Mouse (Mus musculus) forebrain, embryonic 10.5 days (tissue): ENCODE data around the gene Atmin. TPM values are rescaled to one million over a fixed set of nuclear protein-coding genes. Genes with fewer than 3 reads are reported as not detected.

ENCODE experiments used
- DNase-seq: peaks from one replicate; pipeline ENCODE4 v3.0.0-alpha.2; 2017; ENCODE audit warnings: low spot score; ENCODE audit errors: extremely low spot score
- H3K27ac ChIP-seq: fragments of 300-500 bp; sonication (generic); 2 replicates; pipeline ENCODE4 v1.5.1; 2016; ENCODE audit warnings: mild to moderate bottlenecking
- H3K27me3 ChIP-seq: fragments of 300-500 bp; sonication (generic); 2 replicates; pipeline ENCODE4 v1.6.1; 2016; ENCODE audit warnings: mild to moderate bottlenecking; ENCODE audit not compliant: poor library complexity, severe bottlenecking
- H3K36me3 ChIP-seq: fragments of 300-500 bp; sonication (generic); replicated peaks from 2 replicates; pipeline ENCODE4 v1.6.1; 2016; ENCODE audit warnings: mild to moderate bottlenecking, moderate library complexity
- H3K4me1 ChIP-seq: fragments of 300-500 bp; sonication (generic); 2 replicates; pipeline ENCODE4 v1.6.1; 2016
- H3K4me3 ChIP-seq: fragments of 300-500 bp; sonication (generic); 2 replicates; pipeline ENCODE4 v1.5.1; 2016; ENCODE audit warnings: mild to moderate bottlenecking, moderate library complexity
- H3K9me3 ChIP-seq: fragments of 300-500 bp; sonication (generic); 2 replicates; pipeline ENCODE4 v1.6.1; 2016; ENCODE audit warnings: mild to moderate bottlenecking, moderate library complexity
- WGBS: fragments of 180-500 bp; shearing (Covaris S2); methylation state at CpG from one replicate; pipeline ENCODE4 v1.1.7; 2016; 5-methylcytosine and 5-hydroxymethylcytosine counted together
- polyA plus RNA-seq: library from polyadenylated mRNA; unstranded; fragments of >200 nt; fragmentation: Nextera tagmentation; extraction: Ambion mirVana; gene quantifications from 2 replicates; pipeline ENCODE4 v1.2.1, GENCODE M21; 2016

The Atmin gene
- polyA plus RNA-seq, 1 experiment from 2014 or later: 14.6 TPM

GRCm38 (mm10) chr8:116935506-116935905, 7.7 kb upstream of the Atmin start:
- no peak for DNase-seq
- Histone ChIP-seq H3K36me3 (peaks cover 96% of the 10 kb centered on the region), H3K4me1 (0 out of 2 replicates have a peak, but pooled peaks cover 4% of the 10 kb centered on the region), H3K9me3 (no peaks in the 10 kb centered on the region), H3K27ac (no peak overlapping the region), H3K27me3 (no peaks in the 10 kb centered on the region), H3K4me3 (no peak overlapping the region)
- WGBS: 68% methylated on average over 6 of the region's 6 CpGs

GRCm38 (mm10) chr8:116942284-116943058, 722 bp upstream of the Atmin start:
- Histone ChIP-seq H3K27ac (no peak overlapping the region), H3K4me3 (peak overlapping the region; percentile 95; the same call in 1 of the 2 replicates), H3K9me3 (no peaks in the 10 kb centered on the region), H3K27me3 (no peaks in the 10 kb centered on the region), H3K4me1 (peaks cover 32% of the 10 kb centered on the region), H3K36me3 (peaks cover 44% of the 10 kb centered on the region)
- DNase-seq: no peak
- 86% methylated on average over 12 of the region's 12 CpGs for WGBS

- WGBS: under 1% methylated on average over 62 of the region's 62 CpGs
- Histone ChIP-seq H3K9me3 (no peaks in the 10 kb centered on the region), H3K36me3 (peaks cover 31% of the 10 kb centered on the region), H3K27ac (peak overlapping the region; percentile 88), H3K4me1 (peaks cover 32% of the 10 kb centered on the region), H3K27me3 (no peaks in the 10 kb centered on the region), H3K4me3 (peak overlapping the region; percentile 95)
- peak; percentile 21 for DNase-seq
Measured at GRCm38 (mm10) chr8:116943555-116944384, 577 bp downstream of the Atmin start.

GRCm38 (mm10) chr8:116944385-116944696, 1.1 kb downstream of the Atmin start:
- DNase-seq: no peak
- Histone ChIP-seq H3K27me3 (no peaks in the 10 kb centered on the region), H3K27ac (no peak overlapping the region), H3K36me3 (peaks cover 27% of the 10 kb centered on the region), H3K9me3 (no peaks in the 10 kb centered on the region), H3K4me3 (peak overlapping the region; percentile 95), H3K4me1 (peaks cover 32% of the 10 kb centered on the region)
- 22% methylated on average over 4 of the region's 4 CpGs for WGBS

- 85% methylated on average over 9 of the region's 9 CpGs for WGBS
- no peak overlapping the region for H3K4me3 ChIP-seq
Measured at GRCm38 (mm10) chr8:116945169-116945910, 2.1 kb downstream of the Atmin start.

GRCm38 (mm10) chr8:116946268-116946838, 3.2 kb downstream of the Atmin start:
- H3K9me3 ChIP-seq: no peaks in the 10 kb centered on the region

More at GRCm38 (mm10) chr8:116945169-116945910, 2.1 kb downstream of the Atmin start:
- Histone ChIP-seq H3K4me1 (peaks cover 32% of the 10 kb centered on the region), H3K36me3 (peaks cover 20% of the 10 kb centered on the region), H3K27ac (no peak overlapping the region), H3K9me3 (no peaks in the 10 kb centered on the region), H3K27me3 (no peaks in the 10 kb centered on the region)
- no peak for DNase-seq

GRCm38 (mm10) chr8:116946851-116947250, 3.7 kb downstream of the Atmin start:
- H3K36me3 ChIP-seq: peaks cover 8% of the 10 kb centered on the region
- H3K27me3 ChIP-seq: no peaks in the 10 kb centered on the region

More at GRCm38 (mm10) chr8:116946268-116946838, 3.2 kb downstream of the Atmin start:
- Histone ChIP-seq H3K27ac (no peak overlapping the region), H3K4me3 (no peak overlapping the region; the same call in 1 of the 2 replicates), H3K27me3 (no peaks in the 10 kb centered on the region), H3K4me1 (peaks cover 32% of the 10 kb centered on the region), H3K36me3 (peaks cover 10% of the 10 kb centered on the region)
- WGBS: 86% methylated on average over 21 of the region's 21 CpGs
- no peak for DNase-seq

GRCm38 (mm10) chr8:116947589-116947988, 4.4 kb downstream of the Atmin start:
- WGBS: 91% methylated on average over 7 of the region's 7 CpGs
- peaks cover 8% of the 10 kb centered on the region for H3K36me3 ChIP-seq
- H3K4me3 ChIP-seq: no peak overlapping the region

More at GRCm38 (mm10) chr8:116946851-116947250, 3.7 kb downstream of the Atmin start:
- Histone ChIP-seq H3K27ac (no peak overlapping the region), H3K4me1 (peaks cover 32% of the 10 kb centered on the region), H3K4me3 (no peak overlapping the region), H3K9me3 (no peaks in the 10 kb centered on the region)
- no peak for DNase-seq
- 89% methylated on average over 6 of the region's 6 CpGs for WGBS

GRCm38 (mm10) chr8:116951369-116951768, 8.2 kb downstream of the Atmin start:
- peaks cover 3% of the 10 kb centered on the region for H3K4me1 ChIP-seq
- 85% methylated on average over 5 of the region's 5 CpGs for WGBS
- no peak overlapping the region for H3K27ac ChIP-seq
- DNase-seq: no peak
- no peak overlapping the region for H3K4me3 ChIP-seq
- H3K27me3 ChIP-seq: no peaks in the 10 kb centered on the region
- H3K36me3 ChIP-seq: peaks cover 38% of the 10 kb centered on the region
- no peaks in the 10 kb centered on the region for H3K9me3 ChIP-seq

More at GRCm38 (mm10) chr8:116947589-116947988, 4.4 kb downstream of the Atmin start:
- H3K9me3 ChIP-seq: no peaks in the 10 kb centered on the region
- H3K27ac ChIP-seq: no peak overlapping the region
- DNase-seq: no peak
- no peaks in the 10 kb centered on the region for H3K27me3 ChIP-seq
- peaks cover 32% of the 10 kb centered on the region for H3K4me1 ChIP-seq

- Histone ChIP-seq H3K27ac (no peak overlapping the region), H3K36me3 (peaks cover 42% of the 10 kb centered on the region), H3K4me1 (no peaks in the 10 kb centered on the region), H3K9me3 (no peaks in the 10 kb centered on the region), H3K27me3 (no peaks in the 10 kb centered on the region), H3K4me3 (no peak overlapping the region)
- DNase-seq: no peak
- 92% methylated on average over 2 of the region's 2 CpGs for WGBS
Measured at GRCm38 (mm10) chr8:116951778-116952177, 8.6 kb downstream of the Atmin start.

- H3K27ac ChIP-seq: no peak overlapping the region
- no peak overlapping the region for H3K4me3 ChIP-seq
- no peak for DNase-seq
- 91% methylated on average over 8 of the region's 8 CpGs for WGBS
- peaks cover 46% of the 10 kb centered on the region for H3K36me3 ChIP-seq
- H3K27me3 ChIP-seq: no peaks in the 10 kb centered on the region
- no peaks in the 10 kb centered on the region for H3K4me1 ChIP-seq
- H3K9me3 ChIP-seq: no peaks in the 10 kb centered on the region
Measured at GRCm38 (mm10) chr8:116952428-116952827, 9.2 kb downstream of the Atmin start.

- H3K27me3 ChIP-seq: no peaks in the 10 kb centered on the region
- H3K36me3 ChIP-seq: peaks cover 66% of the 10 kb centered on the region
- DNase-seq: no peak
- no peak overlapping the region for H3K27ac ChIP-seq
- 94% methylated on average over 9 of the region's 9 CpGs for WGBS
- no peaks in the 10 kb centered on the region for H3K9me3 ChIP-seq
- H3K4me1 ChIP-seq: no peaks in the 10 kb centered on the region
- H3K4me3 ChIP-seq: no peak overlapping the region
Measured at GRCm38 (mm10) chr8:116954415-116954814, 11.2 kb downstream of the Atmin start.
